Mouse (Mus musculus) embryonic fibroblast, embryonic 13.5 days (primary cell): Measurements from ENCODE around the gene Nav2.

Source experiments
- CTCF ChIP-seq: IDR thresholded peaks from 2 replicates; pipeline ENCODE4 v1.5.1; 2011; ENCODE audit warnings: mild to moderate bottlenecking, control low read depth, low read length, moderate library complexity, borderline replicate concordance; ENCODE audit not compliant: insufficient read depth
- POLR2A ChIP-seq: IDR thresholded peaks from 2 replicates; pipeline ENCODE4 v1.6.1; 2011; ENCODE audit warnings: low read depth, mild to moderate bottlenecking, control low read depth, low read length, moderate library complexity

GRCm38 (mm10) chr7:49189364-49189763 is 280.8 kb downstream of the Nav2 start:
- no peak for TF ChIP-seq CTCF
- no peak for TF ChIP-seq POLR2A
